Mouse (Mus musculus): ENCODE data around the gene Supt5. TPM values are rescaled to one million over a fixed set of nuclear protein-coding genes. Genes with fewer than 3 reads are reported as not detected.

The Supt5 gene
- polyA plus RNA-seq, 1 experiment from 2014 or later, result 90.7 TPM

DNA sequence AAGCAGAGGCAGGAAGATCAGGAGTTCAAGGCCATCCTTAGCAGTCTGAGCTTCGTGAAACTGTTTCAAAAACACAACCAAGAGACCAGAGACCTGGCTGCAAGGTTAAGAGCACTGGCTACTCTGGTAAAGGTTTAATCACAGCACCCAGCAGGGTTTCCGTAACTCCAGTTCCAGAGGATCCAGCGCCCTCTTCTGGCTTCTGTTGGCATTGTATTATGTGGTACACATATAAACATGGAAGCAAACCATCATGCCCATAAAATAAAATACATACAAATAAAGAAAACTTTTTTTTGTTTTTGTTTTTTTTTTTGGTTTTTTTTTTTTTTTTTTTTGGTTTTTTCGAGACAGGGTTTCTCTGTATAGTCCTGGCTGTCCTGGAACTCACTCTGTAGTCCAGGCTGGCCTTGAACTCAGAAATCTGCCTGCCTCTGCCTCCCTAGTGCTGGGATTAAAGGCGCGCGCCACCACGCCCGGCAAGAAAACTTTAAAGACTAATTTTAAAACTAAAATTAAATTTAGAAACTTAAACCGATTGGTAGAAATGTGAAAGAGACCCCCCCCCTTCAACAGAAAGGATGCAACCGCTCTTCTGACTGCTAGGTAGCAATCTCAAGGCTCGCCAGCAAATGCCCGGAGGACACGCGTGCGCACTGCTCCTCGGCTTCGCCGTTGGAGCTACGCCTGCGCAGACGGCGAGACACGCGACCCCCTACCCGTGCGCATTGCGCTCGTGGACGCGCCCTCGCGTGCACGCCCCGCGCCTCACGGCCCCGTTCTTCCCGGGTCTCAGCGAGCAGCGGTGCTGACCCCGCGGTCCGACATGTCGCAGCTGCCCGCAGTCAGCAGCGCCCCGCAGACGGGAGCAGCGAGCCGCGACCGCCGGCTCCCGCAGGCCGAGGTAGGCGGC lies 71.2 kb downstream of the Supt5 start, which contains the start of gene Eid2:
Gene Eid2, plus strand, starts transcription at position 753 of the 913 bp plus-strand sequence.
- Histone ChIP-seq H3K4me3 (peak within 1 kb of the TSS; percentile 91), H3K36me3 (peaks cover 21% of the 10 kb centered on the region), H3K9me3 (no peaks in the 10 kb centered on the region), H3K4me1 (no peaks in the 10 kb centered on the region), H3K27me3 (ENCODE audit: insufficient read depth, poor library complexity, severe bottlenecking) (no peaks in the 10 kb centered on the region), H3K27ac (peak within 1 kb of the TSS; percentile 95)
- peak; percentile 88 for DNase-seq (ENCODE audit: low spot score)
- 7% methylated on average over 55 of the region's 57 CpGs for WGBS

DNA sequence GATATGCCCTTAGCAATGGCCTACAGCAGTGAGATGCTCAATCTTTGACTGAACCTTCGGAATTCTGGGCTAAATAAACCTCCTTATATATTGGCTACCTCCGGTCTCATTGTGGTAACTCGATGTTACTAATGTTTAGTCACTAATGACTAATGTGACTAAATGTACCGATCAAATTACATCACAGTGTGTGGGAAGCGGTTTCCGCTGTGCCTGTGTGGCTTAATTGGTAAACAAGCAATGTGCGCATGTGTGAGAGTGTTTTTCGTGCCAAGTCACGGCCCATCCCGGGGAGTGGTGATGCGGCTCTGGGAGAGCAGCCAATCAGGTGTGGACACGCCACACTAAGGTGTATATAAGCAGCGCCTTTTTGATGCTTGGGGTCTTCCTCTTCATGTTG lies 73.2 kb downstream of the Supt5 start:
- Histone ChIP-seq H3K27me3 (ENCODE audit: insufficient read depth, poor library complexity, severe bottlenecking) (no peaks in the 10 kb centered on the region), H3K4me3 (no peak overlapping the region), H3K9me3 (no peaks in the 10 kb centered on the region), H3K36me3 (peaks cover 11% of the 10 kb centered on the region; the same call in 1 of the 2 replicates), H3K27ac (no peak overlapping the region), H3K4me1 (no peaks in the 10 kb centered on the region)
- DNase-seq (ENCODE audit: low spot score), result no peak
- 85% methylated on average over 13 of the region's 13 CpGs for WGBS

Other genes with a start within 250 kb of the Supt5 start
- gene 9530053A07Rik, start 209.3 kb downstream of the Supt5 start, polyA plus RNA-seq (2016; fragmentation: Nextera tagmentation; extraction: Ambion mirVana), result 0.05 and 0.06 TPM in 2 replicates
- gene Fbl, start 169.0 kb downstream of the Supt5 start, polyA plus RNA-seq (2016; fragmentation: Nextera tagmentation; extraction: Ambion mirVana), result 101 and 140 TPM in 2 replicates
- gene Dyrk1b, start 159.3 kb downstream of the Supt5 start, polyA plus RNA-seq (2016; fragmentation: Nextera tagmentation; extraction: Ambion mirVana), result 9.9 and 10.4 TPM in 2 replicates
- gene Eid2, start 70.9 kb downstream of the Supt5 start, polyA plus RNA-seq (2016; fragmentation: Nextera tagmentation; extraction: Ambion mirVana), result 0.90 and 1.4 TPM in 2 replicates
- 5.6 and 7.1 TPM in 2 replicates for gene Eid2b, start 61.0 kb downstream of the Supt5 start, polyA plus RNA-seq (2016; fragmentation: Nextera tagmentation; extraction: Ambion mirVana)
- gene Selenov, start 47.6 kb downstream of the Supt5 start, polyA plus RNA-seq (2016; fragmentation: Nextera tagmentation; extraction: Ambion mirVana), result not detected in 2 replicates
- gene Dll3, start 36.5 kb downstream of the Supt5 start, polyA plus RNA-seq (2016; fragmentation: Nextera tagmentation; extraction: Ambion mirVana), result 0.18 and 0.68 TPM in 2 replicates
- 171 and 189 TPM in 2 replicates for gene Timm50, start 26.7 kb downstream of the Supt5 start, polyA plus RNA-seq (2016; fragmentation: Nextera tagmentation; extraction: Ambion mirVana)
- gene Rps16, start 11.9 kb upstream of the Supt5 start, polyA plus RNA-seq (2016; fragmentation: Nextera tagmentation; extraction: Ambion mirVana), result 726 and 844 TPM in 2 replicates
- 68.3 and 75.1 TPM in 2 replicates for gene Plekhg2, start 33.9 kb upstream of the Supt5 start, polyA plus RNA-seq (2016; fragmentation: Nextera tagmentation; extraction: Ambion mirVana)
- gene Zfp36, start 41.5 kb upstream of the Supt5 start, polyA plus RNA-seq (2016; fragmentation: Nextera tagmentation; extraction: Ambion mirVana), result 13.7 and 15.1 TPM in 2 replicates
- gene Med29, start 54.0 kb upstream of the Supt5 start, polyA plus RNA-seq (2016; fragmentation: Nextera tagmentation; extraction: Ambion mirVana), result 58.8 and 62.0 TPM in 2 replicates
- 79.8 and 81.3 TPM in 2 replicates for gene Paf1, start 54.2 kb upstream of the Supt5 start, polyA plus RNA-seq (2016; fragmentation: Nextera tagmentation; extraction: Ambion mirVana)
- gene Gmfg, start 98.7 kb upstream of the Supt5 start, polyA plus RNA-seq (2016; fragmentation: Nextera tagmentation; extraction: Ambion mirVana), result 7.5 and 8.7 TPM in 2 replicates
- gene Lrfn1, start 113.2 kb upstream of the Supt5 start, polyA plus RNA-seq (2016; fragmentation: Nextera tagmentation; extraction: Ambion mirVana), result 1.5 and 1.9 TPM in 2 replicates
- gene Ifnl2, start 171.7 kb upstream of the Supt5 start, polyA plus RNA-seq (2016; fragmentation: Nextera tagmentation; extraction: Ambion mirVana), result not detected in 2 replicates
- not detected in 2 replicates for gene Ifnl3, start 184.1 kb upstream of the Supt5 start, polyA plus RNA-seq (2016; fragmentation: Nextera tagmentation; extraction: Ambion mirVana)
- not detected in 2 replicates for gene Sycn, start 202.1 kb upstream of the Supt5 start, polyA plus RNA-seq (2016; fragmentation: Nextera tagmentation; extraction: Ambion mirVana)
- not detected in 2 replicates for gene Nccrp1, start 208.5 kb upstream of the Supt5 start, polyA plus RNA-seq (2016; fragmentation: Nextera tagmentation; extraction: Ambion mirVana)